Mouse (Mus musculus) limb, embryonic 11.5 days (tissue): Measurements from ENCODE around the gene Ip6k1. TPM values are rescaled to one million over a fixed set of nuclear protein-coding genes. Genes with fewer than 3 reads are reported as not detected.

Experiments used
- ATAC-seq: fragments of 200-750 bp; cut with Nextera tagmentation; 2 replicates; pipeline ENCODE4 v1.8.0; 2017; ENCODE audit warnings: low read depth; ENCODE audit not compliant: insufficient number of reproducible peaks, low FRiP score, low TSS enrichment
- DNase-seq: peaks from one replicate; pipeline ENCODE4 v3.0.0-alpha.2; 2015; ENCODE audit warnings: low spot score
- H3K27ac ChIP-seq: fragments of 300-500 bp; sonication (generic); replicated peaks from 2 replicates; pipeline ENCODE4 v1.5.1; 2014; ENCODE audit warnings: low read depth, mild to moderate bottlenecking, low read length
- H3K27me3 ChIP-seq: fragments of 300-500 bp; sonication (generic); 2 replicates; pipeline ENCODE4 v1.6.1; 2014; ENCODE audit warnings: mild to moderate bottlenecking, low read length, mixed read lengths; ENCODE audit not compliant: control insufficient read depth, insufficient read depth
- H3K36me3 ChIP-seq: fragments of 300-500 bp; sonication (generic); 2 replicates; pipeline ENCODE4 v1.6.1; 2014; ENCODE audit warnings: mild to moderate bottlenecking, low read length, moderate library complexity, mixed read lengths; ENCODE audit not compliant: control insufficient read depth, insufficient read depth
- H3K4me1 ChIP-seq: fragments of 300-500 bp; sonication (generic); 2 replicates; pipeline ENCODE4 v1.6.1; 2014; ENCODE audit warnings: low read length, mixed read lengths; ENCODE audit not compliant: control insufficient read depth, insufficient read depth
- H3K4me2 ChIP-seq: fragments of 300-500 bp; sonication (generic); 2 replicates; pipeline ENCODE4 v1.6.1; 2014; ENCODE audit warnings: low read depth, mild to moderate bottlenecking, moderate library complexity; ENCODE audit not compliant: severe bottlenecking
- H3K4me3 ChIP-seq: fragments of 300-500 bp; sonication (generic); 2 replicates; pipeline ENCODE4 v1.5.1; 2014; ENCODE audit warnings: low read depth, low read length
- H3K9ac ChIP-seq: fragments of 300-500 bp; sonication (generic); 2 replicates; pipeline ENCODE4 v1.6.1; 2014; ENCODE audit warnings: mild to moderate bottlenecking, low read length
- H3K9me3 ChIP-seq: fragments of 300-500 bp; sonication (generic); 2 replicates; pipeline ENCODE4 v1.6.1; 2016; ENCODE audit warnings: low read length; ENCODE audit not compliant: control insufficient read depth
- WGBS: fragments of 180-500 bp; shearing (Covaris S2); extraction: QIAGEN DNeasy Blood & Tissue Kit; methylation state at CpG from one replicate; pipeline ENCODE4 v1.1.7; 2014; 5-methylcytosine and 5-hydroxymethylcytosine counted together
- polyA plus RNA-seq: library from polyadenylated mRNA; unstranded; fragments of >200 nt; fragmentation: Nextera tagmentation; extraction: Ambion mirVana; gene quantifications from 2 replicates; pipeline ENCODE4 v1.2.1, GENCODE M21; 2014

The Ip6k1 gene
- polyA plus RNA-seq: 30.5 and 33.0 TPM in 2 replicates

DNA sequence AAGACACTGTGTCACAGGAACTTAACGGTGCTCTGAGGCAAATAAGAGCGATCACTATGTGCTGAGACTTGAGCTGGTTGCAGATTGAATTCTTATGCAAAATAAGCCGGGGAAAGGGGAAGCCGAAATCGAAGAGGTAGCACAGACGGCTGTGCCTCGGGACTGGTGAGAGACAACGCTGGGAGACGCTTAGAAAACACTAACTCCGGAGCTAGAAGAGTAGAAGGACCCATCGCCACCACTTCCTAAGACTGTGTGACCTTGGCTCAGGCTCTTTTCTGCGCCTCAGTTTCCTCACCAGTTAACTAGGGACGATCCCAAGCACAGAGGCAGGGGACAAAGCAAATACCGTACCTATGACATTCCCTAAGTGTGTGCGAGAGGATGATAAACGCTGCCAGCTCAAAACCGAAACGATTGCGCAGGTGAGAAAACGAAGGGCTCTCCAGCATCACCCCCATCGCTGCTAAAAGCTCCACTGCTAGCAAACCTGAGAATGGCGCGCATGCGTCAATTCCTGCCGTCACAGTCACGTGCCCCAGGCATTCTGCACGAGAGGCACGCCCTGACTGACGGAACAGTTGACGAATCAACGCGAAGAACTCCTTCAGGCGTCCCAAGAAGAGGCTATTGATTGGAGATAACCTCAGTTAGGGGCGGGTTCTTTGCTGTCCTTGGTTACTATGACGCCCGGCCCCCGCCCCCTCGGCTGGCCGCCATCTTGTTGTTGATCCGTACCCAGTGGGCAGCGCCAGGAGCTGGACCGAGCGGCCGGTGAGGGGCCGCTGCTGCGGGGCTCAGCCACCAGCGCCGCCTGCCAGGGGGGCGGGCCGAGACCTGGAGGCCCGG, at the start of gene Ip6k1:
Gene Ip6k1 (plus strand): TSS at position 580 of the 849 bp plus-strand sequence.
- DNase-seq (peak; percentile 100), ATAC-seq (peak; percentile 99)
- Histone ChIP-seq H3K9me3 (no peaks in the 10 kb centered on the region), H3K4me3 (peak within 1 kb of the TSS; percentile 93), H3K4me1 (peaks cover 7% of the 10 kb centered on the region; the same call in 1 of the 2 replicates), H3K27ac (peak within 1 kb of the TSS; percentile 32; the same call in 1 of the 2 replicates), H3K9ac (peak within 1 kb of the TSS; percentile 85), H3K27me3 (no peaks in the 10 kb centered on the region), H3K4me2 (peak within 1 kb of the TSS; percentile 59), H3K36me3 (no peaks in the 10 kb centered on the region)
- WGBS: under 1% methylated on average over 48 of the region's 51 CpGs

DNA sequence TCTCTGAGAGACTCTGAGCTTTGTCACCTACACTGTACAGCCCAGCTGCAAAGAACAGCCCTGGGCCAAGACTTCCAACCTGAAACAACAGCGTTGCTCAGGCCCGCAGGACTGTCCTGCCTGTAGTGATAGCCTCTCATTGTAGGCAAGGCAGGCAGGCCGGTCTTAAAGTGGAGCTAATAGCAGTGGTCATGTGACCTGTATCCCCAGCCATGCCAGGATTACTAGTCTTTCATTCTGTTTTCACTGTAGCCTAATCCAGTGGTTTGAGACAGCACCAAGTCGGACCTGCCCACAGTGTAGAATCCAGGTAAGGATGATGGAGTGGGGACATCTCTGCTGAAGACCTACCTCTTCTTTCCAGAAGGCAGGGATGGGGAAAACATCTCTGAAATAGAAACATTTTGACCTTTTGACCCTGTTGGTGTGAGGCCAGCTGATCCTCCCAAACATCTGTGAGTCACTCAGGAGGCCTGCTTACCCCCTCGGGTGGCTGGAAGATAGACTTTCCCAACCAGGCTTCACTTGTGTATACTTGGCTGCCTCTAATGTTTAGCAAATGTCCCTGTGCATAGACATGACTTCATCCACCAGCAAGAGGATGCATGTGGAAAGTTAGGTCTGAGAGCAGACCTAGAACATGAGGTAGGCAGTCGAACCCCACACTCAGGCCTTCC, 46.5 kb upstream of the Ip6k1 start:
- peaks cover 5% of the 10 kb centered on the region; the same call in 1 of the 2 replicates for H3K36me3 ChIP-seq
- H3K4me3 ChIP-seq: no peak overlapping the region

GRCm38 (mm10) chr9:107957141-107957540, 45.2 kb upstream of the Ip6k1 start:
- peaks cover 5% of the 10 kb centered on the region; the same call in 1 of the 2 replicates for H3K36me3 ChIP-seq

More for the DNA sequence above, 46.5 kb upstream of the Ip6k1 start:
- Histone ChIP-seq H3K27ac (no peak overlapping the region), H3K9ac (no peak overlapping the region), H3K9me3 (no peaks in the 10 kb centered on the region), H3K27me3 (no peaks in the 10 kb centered on the region), H3K4me2 (no peak overlapping the region), H3K4me1 (peaks cover 2% of the 10 kb centered on the region; the same call in 1 of the 2 replicates)
- ATAC-seq (no peak), DNase-seq (no peak)
- 77% methylated on average over 6 of the region's 6 CpGs for WGBS

DNA sequence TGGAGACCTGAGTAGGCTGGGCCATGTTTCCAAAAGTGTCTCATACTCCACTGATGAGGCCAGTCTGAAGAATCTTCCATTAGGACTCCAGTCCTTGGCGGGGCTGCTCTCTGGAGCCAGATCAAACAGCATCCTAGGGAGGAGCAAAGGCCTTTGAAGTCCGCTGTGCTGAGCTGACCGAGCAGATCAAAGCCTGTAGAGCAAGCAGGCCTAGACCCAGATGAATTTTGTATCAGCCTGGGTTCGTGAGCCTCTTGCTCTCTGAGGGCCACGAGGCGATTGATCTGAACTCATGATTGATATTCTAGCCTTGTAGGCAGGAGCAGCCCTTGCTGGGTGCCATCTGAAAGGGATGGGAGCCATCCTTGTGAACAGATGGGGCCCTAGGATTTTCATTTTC, 42.4 kb upstream of the Ip6k1 start:
- Histone ChIP-seq H3K4me1 (no peaks in the 10 kb centered on the region), H3K36me3 (peaks cover 5% of the 10 kb centered on the region), H3K27me3 (no peaks in the 10 kb centered on the region), H3K4me2 (no peak overlapping the region), H3K4me3 (no peak overlapping the region), H3K9me3 (no peaks in the 10 kb centered on the region), H3K9ac (no peak overlapping the region), H3K27ac (no peak overlapping the region)
- WGBS: 17% methylated on average over 6 of the region's 6 CpGs
- ATAC-seq (no peak), DNase-seq (no peak)

More at GRCm38 (mm10) chr9:107957141-107957540, 45.2 kb upstream of the Ip6k1 start:
- WGBS: 63% methylated on average over 6 of the region's 6 CpGs
- ATAC-seq: no peak
- Histone ChIP-seq H3K9me3 (no peaks in the 10 kb centered on the region), H3K9ac (no peak overlapping the region), H3K27me3 (no peaks in the 10 kb centered on the region), H3K4me1 (no peaks in the 10 kb centered on the region), H3K4me3 (no peak overlapping the region), H3K4me2 (no peak overlapping the region), H3K27ac (no peak overlapping the region)
- DNase-seq: no peak

DNA sequence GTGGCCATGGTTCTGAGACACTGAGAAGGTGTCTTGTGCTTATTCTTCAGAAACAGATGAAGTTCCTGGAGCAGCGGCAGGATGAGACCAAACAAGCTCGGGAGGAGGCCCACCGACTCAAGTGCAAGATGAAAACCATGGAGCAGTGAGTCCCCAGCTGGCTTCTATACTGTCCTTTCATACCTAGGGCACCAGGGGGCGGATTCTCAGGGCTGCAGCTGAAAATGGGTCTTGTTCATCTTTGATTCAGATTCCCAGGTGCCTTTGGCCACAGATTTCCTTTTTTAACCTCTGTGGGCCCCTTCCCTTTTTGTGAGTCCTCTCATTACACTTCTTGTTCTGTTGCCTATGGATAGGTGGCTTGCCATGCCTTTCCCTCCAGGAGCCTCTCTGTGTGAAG, 41.4 kb upstream of the Ip6k1 start:
- Histone ChIP-seq H3K27me3 (no peaks in the 10 kb centered on the region), H3K9me3 (no peaks in the 10 kb centered on the region), H3K4me3 (no peak overlapping the region), H3K9ac (no peak overlapping the region), H3K4me1 (no peaks in the 10 kb centered on the region), H3K4me2 (no peak overlapping the region), H3K36me3 (peaks cover 5% of the 10 kb centered on the region), H3K27ac (no peak overlapping the region)
- DNase-seq (no peak), ATAC-seq (no peak)
- 79% methylated on average over 4 of the region's 4 CpGs for WGBS

DNA sequence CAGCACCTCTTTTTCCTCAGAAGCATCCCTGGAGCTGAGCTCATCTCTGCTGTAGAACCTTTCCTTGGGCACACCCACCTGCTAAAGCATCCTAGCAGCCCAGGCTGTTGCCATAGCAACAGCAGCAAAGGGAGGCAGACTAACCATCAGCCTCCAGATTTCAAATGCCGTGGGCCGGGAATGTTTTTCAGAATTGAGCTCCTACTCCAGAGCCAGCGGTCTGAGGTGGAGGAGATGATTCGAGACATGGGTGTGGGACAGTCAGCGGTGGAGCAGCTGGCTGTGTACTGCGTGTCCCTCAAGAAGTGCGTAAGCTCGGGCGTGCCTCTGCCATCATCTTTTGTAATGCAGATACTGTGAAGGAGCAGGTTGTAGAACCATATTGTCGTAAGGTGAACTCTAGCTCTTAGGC, 40.9 kb upstream of the Ip6k1 start:
- 87% methylated on average over 10 of the region's 10 CpGs for WGBS
- Histone ChIP-seq H3K4me3 (no peak overlapping the region), H3K36me3 (peaks cover 5% of the 10 kb centered on the region), H3K4me2 (no peak overlapping the region), H3K27ac (no peak overlapping the region), H3K4me1 (no peaks in the 10 kb centered on the region), H3K9me3 (no peaks in the 10 kb centered on the region), H3K9ac (no peak overlapping the region), H3K27me3 (no peaks in the 10 kb centered on the region)
- DNase-seq (no peak), ATAC-seq (no peak)

- Histone ChIP-seq H3K9ac (no peak overlapping the region), H3K27ac (no peak overlapping the region), H3K4me3 (no peak overlapping the region), H3K27me3 (no peaks in the 10 kb centered on the region), H3K36me3 (peaks cover 8% of the 10 kb centered on the region), H3K4me2 (no peak overlapping the region), H3K4me1 (no peaks in the 10 kb centered on the region), H3K9me3 (no peaks in the 10 kb centered on the region)
- WGBS: 64% methylated on average over 5 of the region's 5 CpGs
- no peak for ATAC-seq
- peak; percentile 46 for DNase-seq
These were observed 40.4 kb upstream of the Ip6k1 start for GRCm38 (mm10) chr9:107961881-107962280.

DNA sequence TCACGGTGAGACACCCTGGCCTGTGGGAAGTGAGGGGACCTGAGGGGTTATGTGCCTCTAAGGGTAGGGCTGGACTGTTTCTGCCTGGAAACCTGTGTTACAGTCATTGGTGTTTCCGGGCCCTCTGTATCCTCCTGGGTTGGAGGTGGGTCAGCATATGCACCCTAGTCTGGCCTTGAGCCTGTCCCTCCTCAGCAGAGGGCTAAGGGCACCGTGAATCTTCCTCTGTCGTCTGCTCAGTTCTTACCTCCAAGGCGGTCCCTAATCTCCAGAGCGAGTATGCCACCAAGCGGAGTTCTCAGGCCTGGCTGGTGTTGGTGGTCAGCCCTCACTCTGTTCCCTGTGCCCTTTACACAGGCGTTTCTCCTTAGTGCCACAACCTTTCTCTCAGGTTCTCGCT, 39.4 kb upstream of the Ip6k1 start:
- H3K27me3 ChIP-seq: no peaks in the 10 kb centered on the region
- ATAC-seq (no peak), DNase-seq (no peak)
- no peaks in the 10 kb centered on the region for H3K4me1 ChIP-seq
- no peak overlapping the region for H3K4me2 ChIP-seq
- 90% methylated on average over 9 of the region's 9 CpGs for WGBS
- H3K27ac ChIP-seq: no peak overlapping the region
- no peaks in the 10 kb centered on the region for H3K9me3 ChIP-seq
- H3K36me3 ChIP-seq: peaks cover 8% of the 10 kb centered on the region
- H3K9ac ChIP-seq: no peak overlapping the region
- no peak overlapping the region for H3K4me3 ChIP-seq
